27 mouse cellular contexts compared by ENCODE assay signal in the genomic region with DNA sequence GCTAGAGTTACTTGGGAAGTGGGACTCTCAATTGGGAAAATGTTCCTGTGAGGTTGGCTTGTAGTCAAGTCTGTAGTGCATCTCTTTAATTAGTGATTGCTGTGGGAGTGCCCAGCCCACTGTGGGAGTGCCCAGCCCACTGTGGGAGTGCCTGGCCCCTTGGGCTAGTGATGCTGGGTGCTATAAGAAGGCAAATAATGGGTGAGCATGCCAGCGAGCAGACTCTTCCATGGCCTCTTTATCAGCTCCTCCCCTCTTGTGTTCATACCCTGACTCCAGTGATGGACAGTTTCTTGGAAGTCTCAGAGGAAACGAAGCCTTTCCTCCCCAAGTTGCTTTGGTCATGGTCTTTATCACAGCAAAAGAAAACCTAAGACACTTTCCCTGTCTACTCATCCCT. TPM values are rescaled to one million over a fixed set of nuclear protein-coding genes. Genes with fewer than 3 reads are reported as not detected.
DNase-seq lines count a peak whose midpoint lies in the region; ATAC-seq and TF ChIP-seq lines count a peak whose summit lies in the region.
"Had no signal": no experiment of that assay in that cellular context is flagged by ENCODE, and none has a peak within 500 bp of the region (broad histone marks: within the 10 kb centered on the region; RNA-seq: fewer than 3 reads in every experiment).

No protein-coding gene starts in this region.

- no peak overlapping the region for H3K4me2 ChIP-seq in heart, embryonic 13.5 days
- H3K4me2 ChIP-seq in lung, postnatal 0 days (replicated peaks; ENCODE audit: low read depth, low read length) = no peak overlapping the region
- H3K4me2 ChIP-seq: embryonic facial prominence, embryonic 13.5 days; forebrain, embryonic 12.5 days; forebrain, embryonic 15.5 days; heart, embryonic 11.5 days; hindbrain, embryonic 13.5 days; intestine, embryonic 15.5 days had no signal

- H3K27ac ChIP-seq in heart, embryonic 13.5 days (replicated peaks) = 0 out of 2 replicates have a peak overlapping the region, but pooled peaks have one; percentile 54
- H3K27ac ChIP-seq in lung, postnatal 0 days (ENCODE audit: low read length) = no peak overlapping the region
- H3K27ac ChIP-seq in brown adipose tissue, adult 24 weeks (replicated peaks; ENCODE audit: low read depth, low read length) = 0 out of 2 replicates have a peak overlapping the region, but pooled peaks have one; percentile 21
- H3K27ac ChIP-seq: embryonic facial prominence, embryonic 10.5 days; embryonic facial prominence, embryonic 13.5 days; forebrain, embryonic 12.5 days; forebrain, embryonic 15.5 days; hindbrain, embryonic 10.5 days; hindbrain, embryonic 13.5 days; intestine, embryonic 15.5 days had no signal

- TF ChIP-seq EP300 in lung, postnatal 0 days (IDR thresholded peaks at IDR 0.05) = peak; percentile 54; the same call in 1 of the 2 replicates

- H3K27me3 ChIP-seq in heart, embryonic 13.5 days (replicated peaks) = no peaks in the 10 kb centered on the region
- H3K27me3 ChIP-seq in lung, postnatal 0 days (replicated peaks; ENCODE audit: insufficient read depth, low read length) = no peaks in the 10 kb centered on the region
- H3K27me3 ChIP-seq: embryonic facial prominence, embryonic 13.5 days; forebrain, embryonic 12.5 days; forebrain, embryonic 15.5 days; intestine, embryonic 15.5 days had no signal

- DNase-seq in heart, adult 9 months (ENCODE audit: low spot score in 2 of 2) = no peak
- no peak for DNase-seq in lung, postnatal 0 days (ENCODE audit: low spot score)
- no peak for DNase-seq in lung, adult 2 months
- no peak for DNase-seq in frontal cortex, postnatal 14 days (ENCODE audit: low spot score in 2 of 2)
- DNase-seq: adrenal gland, adult 2 months; adrenal gland, postnatal 14 days; cerebellum, adult 11-12 months; cerebellum, adult 8-10 months; cerebellum, postnatal 10 days; cerebellum, postnatal 36 days; embryo, embryonic 11 days; gastrocnemius, postnatal 10 days; gastrocnemius, postnatal 36 days; heart, postnatal 36 days had no signal

- 0 out of 2 replicates have a peak, but pooled peaks cover 2% of the 10 kb centered on the region for H3K36me3 ChIP-seq in heart, embryonic 13.5 days
- H3K36me3 ChIP-seq in lung, postnatal 0 days (ENCODE audit: insufficient read depth, low read length) = no peaks in the 10 kb centered on the region
- H3K36me3 ChIP-seq: embryonic facial prominence, embryonic 10.5 days; embryonic facial prominence, embryonic 13.5 days; forebrain, embryonic 12.5 days; forebrain, embryonic 15.5 days; hindbrain, embryonic 10.5 days; intestine, embryonic 15.5 days had no signal

- no peaks in the 10 kb centered on the region for H3K9me3 ChIP-seq in heart, embryonic 13.5 days
- H3K9me3 ChIP-seq in lung, postnatal 0 days (ENCODE audit: low read length) = no peaks in the 10 kb centered on the region
- H3K9me3 ChIP-seq: embryonic facial prominence, embryonic 10.5 days; embryonic facial prominence, embryonic 13.5 days; forebrain, embryonic 15.5 days; hindbrain, embryonic 10.5 days; hindbrain, embryonic 13.5 days; intestine, embryonic 15.5 days had no signal

- no peak overlapping the region for H3K4me3 ChIP-seq in heart, embryonic 13.5 days
- no peak overlapping the region for H3K4me3 ChIP-seq in lung, postnatal 0 days (ENCODE audit: low read depth, low read length)
- no peak overlapping the region for H3K4me3 ChIP-seq in lung, adult 2 months (replicated peaks; ENCODE audit: extremely low read depth, low read depth, low read length)
- H3K4me3 ChIP-seq in brown adipose tissue, adult 24 weeks (ENCODE audit: insufficient read depth, low read depth, low read length) = no peak overlapping the region
- H3K4me3 ChIP-seq: embryonic facial prominence, embryonic 10.5 days; embryonic facial prominence, embryonic 13.5 days; erythroblast, embryonic 14.5 days; forebrain, embryonic 12.5 days; forebrain, embryonic 15.5 days; hindbrain, embryonic 10.5 days; hindbrain, embryonic 13.5 days; intestine, embryonic 15.5 days had no signal

- no peak for TF ChIP-seq CTCF in lung, postnatal 0 days (IDR thresholded peaks at IDR 0.05)
- TF ChIP-seq CTCF in lung, adult 2 months (IDR thresholded peaks at IDR 0.05; ENCODE audit: insufficient read depth, low read length) = no peak

- H3K9ac ChIP-seq in heart, embryonic 13.5 days = no peak overlapping the region
- H3K9ac ChIP-seq in lung, postnatal 0 days (replicated peaks; ENCODE audit: low read depth) = no peak overlapping the region
- H3K9ac ChIP-seq: embryonic facial prominence, embryonic 13.5 days; forebrain, embryonic 12.5 days; forebrain, embryonic 15.5 days; hindbrain, embryonic 13.5 days; intestine, embryonic 15.5 days had no signal

- H3K4me1 ChIP-seq in heart, embryonic 13.5 days = peaks cover 34% of the 10 kb centered on the region
- H3K4me1 ChIP-seq in lung, postnatal 0 days (ENCODE audit: insufficient read depth, low read depth, low read length) = peaks cover 5% of the 10 kb centered on the region; the same call in 1 of the 2 replicates
- peaks cover 12% of the 10 kb centered on the region for H3K4me1 ChIP-seq in lung, adult 2 months (ENCODE audit: control insufficient read depth, insufficient read depth, low read length)
- H3K4me1 ChIP-seq in brown adipose tissue, adult 24 weeks (ENCODE audit: control insufficient read depth, insufficient read depth, insufficient read length, low read length) = peaks cover 12% of the 10 kb centered on the region
- H3K4me1 ChIP-seq: forebrain, embryonic 12.5 days; forebrain, embryonic 15.5 days; hindbrain, embryonic 10.5 days; hindbrain, embryonic 13.5 days had no signal

- TF ChIP-seq POLR2A in lung, adult 2 months (IDR thresholded peaks at IDR 0.05; ENCODE audit: borderline replicate concordance, extremely low read depth, low read depth, low read length) = no peak

- WGBS in heart, embryonic 13.5 days = 28% methylated on average over 2 of the region's 2 CpGs
- 26% methylated on average over 2 of the region's 2 CpGs for WGBS in lung, postnatal 0 days
- WGBS in lung, adult 2 months = 38% methylated on average over 2 of the region's 2 CpGs

- no peak for ATAC-seq in heart, embryonic 13.5 days (ENCODE audit: extremely low read depth, insufficient number of reproducible peaks, low FRiP score, low TSS enrichment)
- no peak for ATAC-seq in lung, postnatal 0 days
- ATAC-seq: CD4-positive, CD25-positive, alpha-beta regulatory T cell, adult 4 months; forebrain, embryonic 15.5 days; hindbrain, embryonic 16.5 days; intestine, embryonic 15.5 days had no signal

RNA-seq across cellular contexts. Expression of a gene that starts 8.2 kb away (rescaled TPM):
- polyA plus RNA-seq in heart, embryonic 13.5 days (2015; fragmentation: Nextera tagmentation; extraction: Ambion mirVana) = 28.3 and 31.4 TPM in 2 replicates
- polyA plus RNA-seq in lung, postnatal 0 days (2015; fragmentation: Nextera tagmentation; extraction: Ambion mirVana) = 53.8 and 92.9 TPM in 2 replicates
- 179 and 323 TPM in 2 replicates for polyA plus RNA-seq in lung, adult 2 months (2012; rRNA removed)
- 17.6 and 26.8 TPM in 2 replicates for polyA plus RNA-seq in brown adipose tissue, adult 24 weeks (2012; ENCODE audit: insufficient read depth, insufficient read length, missing spikeins)

RNA-seq across cellular contexts. Expression of a gene that starts 25.2 kb away (rescaled TPM):
- polyA plus RNA-seq in heart, embryonic 13.5 days (2015; fragmentation: Nextera tagmentation; extraction: Ambion mirVana) = 468 and 507 TPM in 2 replicates
- 491 and 498 TPM in 2 replicates for polyA plus RNA-seq in lung, postnatal 0 days (2015; fragmentation: Nextera tagmentation; extraction: Ambion mirVana)
- 405 and 533 TPM in 2 replicates for polyA plus RNA-seq in lung, adult 2 months (2012; rRNA removed)
- polyA plus RNA-seq in brown adipose tissue, adult 24 weeks (2012; ENCODE audit: insufficient read depth, insufficient read length, missing spikeins) = 729 and 792 TPM in 2 replicates
